Mouse (Mus musculus): ENCODE data around the gene Eml4. TPM values are rescaled to one million over a fixed set of nuclear protein-coding genes. Genes with fewer than 3 reads are reported as not detected.

The Eml4 gene
- polyA plus RNA-seq, 1 experiment: 0.01 TPM

DNA sequence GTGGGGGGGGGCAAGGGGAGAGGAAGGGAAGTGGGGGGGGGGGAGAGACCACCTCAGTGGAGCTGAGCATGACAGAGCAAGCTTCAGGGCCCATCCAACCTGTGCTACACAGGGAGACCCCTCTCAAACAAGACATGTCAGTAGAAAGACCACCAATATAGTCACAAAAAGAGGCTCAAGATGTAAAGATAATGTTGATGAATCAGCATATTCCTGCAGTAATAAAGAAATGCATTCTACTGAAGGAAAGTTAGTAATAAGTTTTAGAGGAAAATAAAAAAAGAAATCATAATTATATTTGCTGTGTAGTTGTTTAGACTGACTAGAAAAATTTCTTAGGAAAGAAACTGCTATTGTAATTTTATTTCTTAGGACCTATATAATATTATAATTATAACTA is 23.4 kb downstream of the Eml4 start:
- H3K36me3 ChIP-seq (ENCODE audit: control insufficient read depth): no peaks in the 10 kb centered on the region
- no peaks in the 10 kb centered on the region for H3K4me1 ChIP-seq (ENCODE audit: control insufficient read depth)
- TF ChIP-seq TAL1 (IDR thresholded peaks at IDR 0.05; ENCODE audit: low read length) (no peak), GATA1 (IDR thresholded peaks at IDR 0.05; ENCODE audit: low read length) (no peak)

GRCm38 (mm10) chr17:83375848-83376247 is 25.1 kb downstream of the Eml4 start:
- Histone ChIP-seq H3K9me3 (ENCODE audit: control insufficient read depth, low read length) (no peaks in the 10 kb centered on the region), H3K36me3 (ENCODE audit: control insufficient read depth) (no peaks in the 10 kb centered on the region), H3K27me3 (ENCODE audit: control insufficient read depth) (no peaks in the 10 kb centered on the region), H3K4me3 (replicated peaks) (no peak overlapping the region), H3K4me1 (ENCODE audit: control insufficient read depth) (no peaks in the 10 kb centered on the region)
- TF ChIP-seq GATA1 (IDR thresholded peaks at IDR 0.05; ENCODE audit: low read length): no peak
- TF ChIP-seq TAL1 (IDR thresholded peaks at IDR 0.05; ENCODE audit: low read length): no peak

More for the DNA sequence above, 23.4 kb downstream of the Eml4 start:
- H3K9me3 ChIP-seq (ENCODE audit: control insufficient read depth, low read length): no peaks in the 10 kb centered on the region
- no peak overlapping the region for H3K4me3 ChIP-seq (replicated peaks)
- H3K27me3 ChIP-seq (ENCODE audit: control insufficient read depth): no peaks in the 10 kb centered on the region

DNA sequence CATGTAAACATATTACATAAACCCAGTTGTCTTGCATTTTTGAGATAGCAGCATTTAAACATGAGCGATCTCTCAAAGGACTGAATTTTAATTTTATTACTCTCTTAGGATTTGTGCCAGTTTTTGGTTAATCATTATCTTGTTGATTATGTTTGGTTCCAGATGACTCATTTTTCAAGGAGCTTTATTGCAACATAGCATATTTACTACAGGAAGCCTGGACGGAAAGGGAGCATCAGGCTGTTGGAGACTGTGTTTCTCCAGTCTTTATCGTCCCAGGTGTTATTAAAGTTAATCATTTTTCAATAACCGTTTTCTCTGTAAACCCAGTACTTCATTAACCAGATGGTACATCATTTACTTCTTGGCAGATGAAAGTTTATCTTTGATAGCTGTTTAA is 26.1 kb downstream of the Eml4 start:
- Histone ChIP-seq H3K27me3 (ENCODE audit: control insufficient read depth) (no peaks in the 10 kb centered on the region), H3K36me3 (ENCODE audit: control insufficient read depth) (no peaks in the 10 kb centered on the region), H3K9me3 (ENCODE audit: control insufficient read depth, low read length) (no peaks in the 10 kb centered on the region), H3K4me1 (ENCODE audit: control insufficient read depth) (no peaks in the 10 kb centered on the region), H3K4me3 (replicated peaks) (no peak overlapping the region)
- TF ChIP-seq GATA1 (IDR thresholded peaks at IDR 0.05; ENCODE audit: low read length) (no peak), TAL1 (IDR thresholded peaks at IDR 0.05; ENCODE audit: low read length) (no peak)

DNA sequence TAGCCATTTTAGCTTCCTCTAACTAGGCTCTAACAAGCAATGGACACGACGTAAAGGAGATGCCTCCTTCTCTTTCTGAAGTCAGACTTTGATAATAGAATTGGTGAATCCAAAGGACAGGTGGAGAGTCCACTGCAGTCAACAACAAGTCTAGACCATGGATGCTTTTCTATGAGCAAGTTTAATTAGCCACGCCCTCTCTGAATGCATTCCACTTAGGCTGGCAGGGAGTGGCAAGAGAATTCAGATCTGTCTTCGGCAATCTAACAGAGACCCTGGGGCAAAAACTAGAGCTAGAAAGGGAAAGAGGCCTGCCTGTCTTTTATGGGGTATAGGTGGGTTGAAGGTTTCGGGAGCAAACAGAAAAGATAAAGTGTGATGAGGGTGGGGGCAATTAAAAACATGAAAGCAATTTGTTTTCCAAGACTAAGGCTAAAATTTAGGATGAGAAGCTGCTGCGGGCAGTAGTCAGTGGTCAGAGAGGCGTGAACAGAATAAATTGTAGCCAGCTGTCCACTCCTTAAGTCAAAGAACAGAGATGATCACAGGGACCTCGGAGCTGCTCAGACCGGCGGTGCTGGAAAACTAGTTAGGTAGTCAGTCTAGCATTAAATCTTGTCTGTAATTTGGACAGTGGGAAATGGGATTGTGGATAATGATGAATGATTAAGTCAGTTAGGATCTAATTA is 27.2 kb downstream of the Eml4 start:
- H3K4me3 ChIP-seq (replicated peaks): no peak overlapping the region
- no peaks in the 10 kb centered on the region for H3K27me3 ChIP-seq (ENCODE audit: control insufficient read depth)
- H3K4me1 ChIP-seq (ENCODE audit: control insufficient read depth): no peaks in the 10 kb centered on the region
- no peaks in the 10 kb centered on the region for H3K9me3 ChIP-seq (ENCODE audit: control insufficient read depth, low read length)
- TF ChIP-seq GATA1 (IDR thresholded peaks at IDR 0.05; ENCODE audit: low read length) (no peak), TAL1 (IDR thresholded peaks at IDR 0.05; ENCODE audit: low read length) (no peak)
- H3K36me3 ChIP-seq (ENCODE audit: control insufficient read depth): no peaks in the 10 kb centered on the region

- H3K4me1 ChIP-seq (ENCODE audit: control insufficient read depth): no peaks in the 10 kb centered on the region
- no peaks in the 10 kb centered on the region for H3K27me3 ChIP-seq (ENCODE audit: control insufficient read depth)
- H3K4me3 ChIP-seq (replicated peaks): no peak overlapping the region
- H3K36me3 ChIP-seq (ENCODE audit: control insufficient read depth): no peaks in the 10 kb centered on the region
- no peaks in the 10 kb centered on the region for H3K9me3 ChIP-seq (ENCODE audit: control insufficient read depth, low read length)
- TF ChIP-seq TAL1 (IDR thresholded peaks at IDR 0.05; ENCODE audit: low read length) (no peak), GATA1 (IDR thresholded peaks at IDR 0.05; ENCODE audit: low read length) (no peak)
Measured at GRCm38 (mm10) chr17:83378444-83378762, 27.7 kb downstream of the Eml4 start.

DNA sequence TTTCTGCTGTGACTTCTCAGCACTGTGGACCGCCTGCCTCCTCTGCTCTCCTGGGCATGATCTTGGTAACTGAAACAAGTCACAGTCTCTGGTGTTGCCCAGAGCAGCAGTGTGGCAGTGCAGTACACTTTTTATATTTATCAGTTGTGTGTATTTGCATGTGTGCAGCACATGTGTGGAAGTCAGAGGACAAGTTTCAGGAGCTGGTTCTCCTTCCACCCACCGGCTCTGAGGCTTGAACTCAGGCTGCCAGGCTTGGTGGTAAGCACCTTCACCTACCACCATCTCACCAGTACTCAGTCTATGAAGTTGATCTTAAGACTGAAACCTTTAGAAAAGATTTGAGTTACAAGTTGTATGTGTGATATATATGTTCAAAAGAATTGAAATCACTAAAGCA is 28.6 kb downstream of the Eml4 start:
- TF ChIP-seq GATA1 (IDR thresholded peaks at IDR 0.05; ENCODE audit: low read length): no peak
- TF ChIP-seq TAL1 (IDR thresholded peaks at IDR 0.05; ENCODE audit: low read length): no peak
- no peaks in the 10 kb centered on the region for H3K27me3 ChIP-seq (ENCODE audit: control insufficient read depth)
- H3K4me3 ChIP-seq (replicated peaks): no peak overlapping the region
- no peaks in the 10 kb centered on the region for H3K36me3 ChIP-seq (ENCODE audit: control insufficient read depth)
- H3K4me1 ChIP-seq (ENCODE audit: control insufficient read depth): no peaks in the 10 kb centered on the region
- H3K9me3 ChIP-seq (ENCODE audit: control insufficient read depth, low read length): no peaks in the 10 kb centered on the region

- Histone ChIP-seq H3K4me3 (replicated peaks) (no peak overlapping the region), H3K4me1 (ENCODE audit: control insufficient read depth) (no peaks in the 10 kb centered on the region), H3K9me3 (ENCODE audit: control insufficient read depth, low read length) (no peaks in the 10 kb centered on the region), H3K27me3 (ENCODE audit: control insufficient read depth) (no peaks in the 10 kb centered on the region), H3K36me3 (ENCODE audit: control insufficient read depth) (no peaks in the 10 kb centered on the region)
- TF ChIP-seq GATA1 (IDR thresholded peaks at IDR 0.05; ENCODE audit: low read length) (no peak), TAL1 (IDR thresholded peaks at IDR 0.05; ENCODE audit: low read length) (no peak)
Measured at GRCm38 (mm10) chr17:83379791-83380190, 29.1 kb downstream of the Eml4 start.

DNA sequence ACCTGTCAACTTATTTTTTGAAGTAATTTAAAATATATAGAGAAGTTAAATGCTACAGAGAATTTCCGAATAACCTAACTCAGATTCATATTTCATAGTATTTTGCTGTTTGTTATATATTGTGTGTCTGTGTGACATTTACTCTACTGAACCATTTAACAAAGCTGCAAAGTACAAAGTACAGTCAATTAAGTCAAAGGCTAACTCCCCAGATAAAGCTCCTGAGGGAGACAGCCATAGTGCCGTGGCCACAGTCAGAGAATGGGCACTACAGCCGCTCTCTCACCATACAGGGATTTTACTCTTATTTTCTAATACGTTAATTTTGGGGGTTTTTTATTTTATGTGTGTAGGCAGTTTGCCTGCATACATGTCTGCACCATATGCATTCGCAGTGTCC is 32.0 kb downstream of the Eml4 start:
- TF ChIP-seq TAL1 (IDR thresholded peaks at IDR 0.05; ENCODE audit: low read length): no peak
- no peak for TF ChIP-seq GATA1 (IDR thresholded peaks at IDR 0.05; ENCODE audit: low read length)
- H3K27me3 ChIP-seq (ENCODE audit: control insufficient read depth): no peaks in the 10 kb centered on the region
- H3K36me3 ChIP-seq (ENCODE audit: control insufficient read depth): no peaks in the 10 kb centered on the region
- H3K4me3 ChIP-seq (replicated peaks): no peak overlapping the region
- no peaks in the 10 kb centered on the region for H3K4me1 ChIP-seq (ENCODE audit: control insufficient read depth)
- no peaks in the 10 kb centered on the region for H3K9me3 ChIP-seq (ENCODE audit: control insufficient read depth, low read length)

GRCm38 (mm10) chr17:83384981-83385380 is 34.2 kb downstream of the Eml4 start:
- Histone ChIP-seq H3K4me3 (replicated peaks) (no peak overlapping the region), H3K4me1 (ENCODE audit: control insufficient read depth) (no peaks in the 10 kb centered on the region), H3K36me3 (ENCODE audit: control insufficient read depth) (no peaks in the 10 kb centered on the region), H3K9me3 (ENCODE audit: control insufficient read depth, low read length) (no peaks in the 10 kb centered on the region), H3K27me3 (ENCODE audit: control insufficient read depth) (no peaks in the 10 kb centered on the region)
- TF ChIP-seq TAL1 (IDR thresholded peaks at IDR 0.05; ENCODE audit: low read length): no peak
- no peak for TF ChIP-seq GATA1 (IDR thresholded peaks at IDR 0.05; ENCODE audit: low read length)

DNA sequence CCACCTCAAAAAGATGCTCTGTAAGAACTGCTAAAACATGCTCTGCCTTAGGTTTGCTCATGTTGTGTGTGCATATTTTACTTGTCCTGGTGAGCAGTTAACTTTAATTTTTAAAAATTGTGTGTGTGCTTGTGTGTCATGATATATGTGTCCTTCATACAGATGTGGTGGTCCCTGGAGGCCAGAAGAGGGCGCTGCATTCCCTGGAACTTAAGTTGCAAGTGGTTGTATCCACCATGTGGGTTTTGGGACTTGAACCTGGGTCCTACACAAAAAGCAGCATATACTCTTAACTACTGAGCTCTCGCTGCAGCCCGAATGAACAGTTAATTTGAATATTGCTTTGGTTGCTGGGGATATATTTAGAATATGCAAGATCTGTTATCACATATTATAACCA is 36.4 kb downstream of the Eml4 start:
- H3K36me3 ChIP-seq (ENCODE audit: control insufficient read depth): no peaks in the 10 kb centered on the region
- H3K9me3 ChIP-seq (ENCODE audit: control insufficient read depth, low read length): no peaks in the 10 kb centered on the region
- TF ChIP-seq GATA1 (IDR thresholded peaks at IDR 0.05; ENCODE audit: low read length) (no peak), TAL1 (IDR thresholded peaks at IDR 0.05; ENCODE audit: low read length) (no peak)
- H3K27me3 ChIP-seq (ENCODE audit: control insufficient read depth): no peaks in the 10 kb centered on the region
- H3K4me3 ChIP-seq (replicated peaks): no peak overlapping the region
- H3K4me1 ChIP-seq (ENCODE audit: control insufficient read depth): no peaks in the 10 kb centered on the region

Measured in erythroblast, embryonic 14.5 days (primary cell).